Comparison of ENCODE assay signal across 8 mouse cellular contexts in genomic region chr5:25839400-25839799, GRCm38 (mm10).
DNase-seq lines count a peak whose midpoint lies in the region; ATAC-seq and TF ChIP-seq lines count a peak whose summit lies in the region.

No protein-coding gene starts in this region.

- TF ChIP-seq CTCF in intestine, postnatal 0 days (IDR thresholded peaks at IDR 0.05; ENCODE audit: low read depth): peak; percentile 92
- peak; percentile 69 for TF ChIP-seq CTCF in C2C12 (IDR thresholded peaks at IDR 0.05; ENCODE audit: control insufficient read depth, insufficient read depth, insufficient read length)

- H3K79me3 ChIP-seq in C2C12 (ENCODE audit: low read depth): no peaks in the 10 kb centered on the region

- no peaks in the 10 kb centered on the region for H3K79me2 ChIP-seq in C2C12 (ENCODE audit: control insufficient read depth, insufficient read depth)

- no peaks in the 10 kb centered on the region for H3K27me3 ChIP-seq in intestine, postnatal 0 days (replicated peaks; ENCODE audit: control insufficient read depth, insufficient read depth, low read length)
- no peaks in the 10 kb centered on the region for H3K27me3 ChIP-seq in intestine, embryonic 15.5 days (replicated peaks)
- H3K27me3 ChIP-seq in C2C12 (ENCODE audit: control insufficient read depth, insufficient read depth, insufficient read length): no peaks in the 10 kb centered on the region
- H3K27me3 ChIP-seq in neural tube, embryonic 13.5 days: no peaks in the 10 kb centered on the region

- WGBS in intestine, postnatal 0 days: 38% methylated on average over 4 of the region's 4 CpGs
- WGBS in intestine, embryonic 15.5 days: 28% methylated on average over 4 of the region's 4 CpGs
- WGBS in neural tube, embryonic 13.5 days: 38% methylated on average over 4 of the region's 4 CpGs

- H3K4me1 ChIP-seq in intestine, postnatal 0 days (replicated peaks; ENCODE audit: control insufficient read depth, insufficient read depth, low read length): no peaks in the 10 kb centered on the region
- H3K4me1 ChIP-seq in intestine, embryonic 15.5 days (replicated peaks): no peaks in the 10 kb centered on the region
- H3K4me1 ChIP-seq in neural tube, embryonic 13.5 days (replicated peaks): no peaks in the 10 kb centered on the region

- H3K36me3 ChIP-seq in intestine, postnatal 0 days (ENCODE audit: control insufficient read depth, insufficient read depth): no peaks in the 10 kb centered on the region
- H3K36me3 ChIP-seq in intestine, embryonic 15.5 days: no peaks in the 10 kb centered on the region
- H3K36me3 ChIP-seq in C2C12 (ENCODE audit: control insufficient read depth, insufficient read depth): no peaks in the 10 kb centered on the region
- H3K36me3 ChIP-seq in neural tube, embryonic 13.5 days: no peaks in the 10 kb centered on the region

- no peak for ATAC-seq in intestine, postnatal 0 days
- ATAC-seq in intestine, embryonic 15.5 days: no peak
- ATAC-seq in neural tube, embryonic 13.5 days (ENCODE audit: low read depth): peak; percentile 50

- no peak overlapping the region for H3K4me2 ChIP-seq in intestine, postnatal 0 days (replicated peaks; ENCODE audit: low read depth)
- H3K4me2 ChIP-seq in intestine, embryonic 15.5 days (replicated peaks): no peak overlapping the region
- H3K4me2 ChIP-seq in neural tube, embryonic 13.5 days: no peak overlapping the region

- H3K9me3 ChIP-seq in intestine, postnatal 0 days (ENCODE audit: control insufficient read depth): no peaks in the 10 kb centered on the region
- H3K9me3 ChIP-seq in intestine, embryonic 15.5 days: no peaks in the 10 kb centered on the region
- no peaks in the 10 kb centered on the region for H3K9me3 ChIP-seq in neural tube, embryonic 13.5 days

- no peak overlapping the region for H3K27ac ChIP-seq in intestine, postnatal 0 days (ENCODE audit: low read depth, low read length)
- no peak overlapping the region for H3K27ac ChIP-seq in intestine, embryonic 15.5 days
- no peak overlapping the region for H3K27ac ChIP-seq in neural tube, embryonic 13.5 days (replicated peaks)

- H3K9ac ChIP-seq in intestine, postnatal 0 days (ENCODE audit: low read depth, low read length): no peak overlapping the region
- H3K9ac ChIP-seq in intestine, embryonic 15.5 days: no peak overlapping the region
- H3K9ac ChIP-seq in neural tube, embryonic 13.5 days: no peak overlapping the region

- H3K4me3 ChIP-seq in intestine, postnatal 0 days (ENCODE audit: low read depth, low read length): no peak overlapping the region
- H3K4me3 ChIP-seq in intestine, embryonic 15.5 days (replicated peaks): no peak overlapping the region
- no peak overlapping the region for H3K4me3 ChIP-seq in C2C12 (ENCODE audit: insufficient read depth, poor library complexity, severe bottlenecking)
- no peak overlapping the region for H3K4me3 ChIP-seq in neural tube, embryonic 13.5 days

- peak; percentile 30 for DNase-seq in adrenal gland, adult 2 months
- peak; percentile 58 for DNase-seq in embryo, embryonic 11 days
- peak; percentile 41 for DNase-seq in kidney, postnatal 14 days
- DNase-seq in testis, postnatal 10 days (ENCODE audit: low spot score): no peak

- no peak overlapping the region for H3ac ChIP-seq in C2C12 (ENCODE audit: control insufficient read depth, insufficient read length, low read depth)

TF ChIP-seq in C2C12, 6 proteins besides CTCF, POLR2A, EP300 and RAD21:
- TF ChIP-seq MAX (IDR thresholded peaks at IDR 0.05): no peak
- no peak for TF ChIP-seq MYOD1 (IDR thresholded peaks at IDR 0.05; ENCODE audit: control insufficient read depth, insufficient read length, low read depth)
- TF ChIP-seq CEBPB (IDR thresholded peaks at IDR 0.05; ENCODE audit: low read depth): no peak
- TF ChIP-seq MYOG (IDR thresholded peaks at IDR 0.05; ENCODE audit: control insufficient read depth, extremely low read depth, insufficient read length): no peak
- no peak for TF ChIP-seq FOSL1 (IDR thresholded peaks at IDR 0.05; ENCODE audit: insufficient read depth, low read length, poor library complexity, severe bottlenecking)
- TF ChIP-seq USF1 (IDR thresholded peaks at IDR 0.05; ENCODE audit: low read depth): no peak
